Comparison of ENCODE assay signal across 7 mouse cellular contexts in the genomic region with DNA sequence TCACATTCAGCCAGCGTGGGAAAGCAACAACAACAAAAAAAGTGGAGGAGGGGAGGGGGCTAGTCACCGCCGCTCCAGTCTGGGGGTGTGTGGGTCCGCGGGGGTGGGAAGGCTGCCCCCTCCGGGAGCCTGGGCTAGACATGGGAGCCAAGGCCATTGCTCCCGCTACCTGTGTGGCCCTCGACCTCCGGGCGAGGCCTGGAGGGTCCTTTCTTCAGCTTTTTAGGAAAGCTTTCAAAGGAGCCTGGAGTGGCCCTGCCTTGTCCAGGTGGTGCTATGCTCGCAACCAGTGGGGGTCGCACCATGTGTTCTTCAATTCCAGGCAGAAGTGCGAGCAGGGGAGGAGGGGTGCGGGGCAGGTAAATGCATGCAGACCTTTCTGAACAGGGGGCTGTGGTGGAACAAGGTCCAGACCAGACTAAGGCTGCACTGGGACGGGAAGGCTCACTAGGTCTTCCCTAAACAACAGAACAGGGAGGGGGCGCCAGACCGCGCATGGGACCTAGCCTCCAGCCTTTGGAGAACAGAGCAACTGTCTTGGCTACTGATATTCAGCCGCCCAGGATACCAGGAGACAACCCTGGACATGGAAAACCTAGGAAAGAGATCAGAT.
A peak's percentile ranks its signal among the peaks of the same experiment; 100 is the strongest.
DNase-seq lines count a peak whose midpoint lies in the region; ATAC-seq and TF ChIP-seq lines count a peak whose summit lies in the region.

No protein-coding gene starts in this region.

- ATAC-seq in hindbrain, embryonic 11.5 days (ENCODE audit: low FRiP score): no peak
- ATAC-seq in midbrain, embryonic 11.5 days (ENCODE audit: low FRiP score): peak; percentile 6; the same call in 1 of the 2 replicates

- 3% methylated on average over 19 of the region's 19 CpGs for WGBS in hindbrain, embryonic 11.5 days
- 5% methylated on average over 19 of the region's 19 CpGs for WGBS in midbrain, embryonic 11.5 days

- H3K9me3 ChIP-seq in E14TG2a.4 (ENCODE audit: low read length): no peaks in the 10 kb centered on the region
- no peaks in the 10 kb centered on the region for H3K9me3 ChIP-seq in hindbrain, embryonic 11.5 days (ENCODE audit: control insufficient read depth, low read length)
- no peaks in the 10 kb centered on the region for H3K9me3 ChIP-seq in midbrain, embryonic 11.5 days (ENCODE audit: control insufficient read depth, low read length)

- peaks cover 15% of the 10 kb centered on the region; the same call in 1 of the 2 replicates for H3K4me1 ChIP-seq in E14TG2a.4 (replicated peaks; ENCODE audit: low read depth, low read length)
- H3K4me1 ChIP-seq in hindbrain, embryonic 11.5 days (replicated peaks; ENCODE audit: control insufficient read depth, insufficient read depth, low read length): no peaks in the 10 kb centered on the region
- H3K4me1 ChIP-seq in midbrain, embryonic 11.5 days (ENCODE audit: control insufficient read depth, insufficient read depth, low read length): peaks cover 7% of the 10 kb centered on the region

- peak overlapping the region; percentile 93 for H3K4me2 ChIP-seq in hindbrain, embryonic 11.5 days (replicated peaks; ENCODE audit: low read depth, low read length)
- peak overlapping the region; percentile 85 for H3K4me2 ChIP-seq in midbrain, embryonic 11.5 days

- H3K9ac ChIP-seq in hindbrain, embryonic 11.5 days (ENCODE audit: low read depth, low read length): no peak overlapping the region; the same call in 1 of the 2 replicates
- H3K9ac ChIP-seq in midbrain, embryonic 11.5 days (ENCODE audit: low read length): no peak overlapping the region

- DNase-seq in ES-CJ7 (ENCODE audit: low read depth, low spot score): peak; percentile 71
- peak; percentile 25 for DNase-seq in hindbrain, embryonic 11.5 days (ENCODE audit: low spot score)
- DNase-seq in midbrain, embryonic 11.5 days (ENCODE audit: low spot score, missing footprints): peak; percentile 87
- no peak for DNase-seq in thymus, postnatal 14 days
- DNase-seq in urinary bladder, adult 2 months (ENCODE audit: low spot score): no peak
- no peak for DNase-seq in left cerebral cortex, adult 2 months (ENCODE audit: extremely low spot score in 1 of 2, low spot score in 2 of 2)

- H3K27me3 ChIP-seq in E14TG2a.4 (ENCODE audit: insufficient read depth, low read length): peaks cover 9% of the 10 kb centered on the region
- peaks cover 2% of the 10 kb centered on the region; the same call in 1 of the 2 replicates for H3K27me3 ChIP-seq in hindbrain, embryonic 11.5 days (ENCODE audit: control insufficient read depth, insufficient read depth, low read length)
- H3K27me3 ChIP-seq in midbrain, embryonic 11.5 days (ENCODE audit: control insufficient read depth, insufficient read depth, low read length): no peaks in the 10 kb centered on the region

- H3K36me3 ChIP-seq in E14TG2a.4 (ENCODE audit: insufficient read depth, low read length): no peaks in the 10 kb centered on the region
- no peaks in the 10 kb centered on the region for H3K36me3 ChIP-seq in hindbrain, embryonic 11.5 days (ENCODE audit: control insufficient read depth, insufficient read depth, low read length)
- H3K36me3 ChIP-seq in midbrain, embryonic 11.5 days (ENCODE audit: control insufficient read depth, insufficient read depth, low read length): no peaks in the 10 kb centered on the region

- H3K27ac ChIP-seq in hindbrain, embryonic 11.5 days (ENCODE audit: low read depth, low read length): no peak overlapping the region
- H3K27ac ChIP-seq in midbrain, embryonic 11.5 days (ENCODE audit: low read depth, low read length): no peak overlapping the region
- H3K27ac ChIP-seq in left cerebral cortex, adult 2 months: no peak overlapping the region

- TF ChIP-seq CTCF in E14TG2a.4 (conservative IDR thresholded peaks at IDR 0.05; ENCODE audit: low read length): peak; percentile 9; the same call in 1 of the 2 replicates
- no peak for TF ChIP-seq CTCF in left cerebral cortex, adult 2 months (IDR thresholded peaks at IDR 0.05)

- intact Hi-C loops in left cerebral cortex, adult 2 months (cut with DNase I): no loop called here

- peak overlapping the region; percentile 73 for H3K4me3 ChIP-seq in E14TG2a.4 (replicated peaks; ENCODE audit: low read length)
- peak overlapping the region; percentile 48; the same call in 1 of the 2 replicates for H3K4me3 ChIP-seq in hindbrain, embryonic 11.5 days (ENCODE audit: low read depth, low read length)
- H3K4me3 ChIP-seq in midbrain, embryonic 11.5 days (ENCODE audit: low read depth, low read length): peak overlapping the region; percentile 46
- no peak overlapping the region for H3K4me3 ChIP-seq in left cerebral cortex, adult 2 months

Comparison
In these comparisons a context has a peak if more than half of its experiments do, and no peak if none do; other contexts are left out.
1. DNase-seq: peak in ES-CJ7 (single experiment), hindbrain, embryonic 11.5 days (single experiment) and midbrain, embryonic 11.5 days (single experiment); none in thymus, postnatal 14 days (single experiment), urinary bladder, adult 2 months (single experiment) and left cerebral cortex, adult 2 months (0 of 2).